Mouse (Mus musculus) cerebellum, adult (tissue): Measurements from ENCODE around the gene Neil1.

Source experiments
- ATAC-seq: cut with Nextera tagmentation; 2 replicates; pipeline ENCODE4 v1.9.2; 2017; ENCODE audit warnings: mild to moderate bottlenecking, moderate library complexity, mixed read lengths; ENCODE audit not compliant: insufficient number of reproducible peaks, low FRiP score, low TSS enrichment

Neil1 gene

GRCm38 (mm10) chr9:57139571-57139970, 8.5 kb downstream of the Neil1 start:
- ATAC-seq = no peak

DNA sequence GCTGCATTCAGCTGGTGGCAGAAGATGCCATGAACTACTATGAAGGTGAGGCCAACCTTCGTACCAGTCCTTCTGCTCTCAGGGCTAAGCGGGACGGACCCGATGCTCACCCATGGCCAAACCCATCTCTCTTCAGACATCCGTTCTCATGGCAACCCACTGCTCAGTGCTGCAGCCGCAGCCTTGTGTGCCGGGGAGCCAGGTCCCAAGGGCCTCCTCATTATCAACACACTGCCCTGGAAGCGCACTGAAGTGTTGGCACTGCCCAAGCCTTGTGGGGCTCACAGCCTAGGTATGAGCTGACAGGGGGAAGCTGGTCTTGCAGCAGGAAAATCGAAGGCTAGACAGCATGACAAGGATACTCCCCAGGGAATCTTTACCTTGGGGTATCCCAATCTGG, 9.0 kb downstream of the Neil1 start:
- ATAC-seq = no peak

GRCm38 (mm10) chr9:57138507-57138906, 9.6 kb downstream of the Neil1 start:
- ATAC-seq = no peak

- ATAC-seq = no peak
Observed at GRCm38 (mm10) chr9:57137777-57138176, 10.3 kb downstream of the Neil1 start.

GRCm38 (mm10) chr9:57137246-57137645, 10.9 kb downstream of the Neil1 start:
- ATAC-seq = no peak

DNA sequence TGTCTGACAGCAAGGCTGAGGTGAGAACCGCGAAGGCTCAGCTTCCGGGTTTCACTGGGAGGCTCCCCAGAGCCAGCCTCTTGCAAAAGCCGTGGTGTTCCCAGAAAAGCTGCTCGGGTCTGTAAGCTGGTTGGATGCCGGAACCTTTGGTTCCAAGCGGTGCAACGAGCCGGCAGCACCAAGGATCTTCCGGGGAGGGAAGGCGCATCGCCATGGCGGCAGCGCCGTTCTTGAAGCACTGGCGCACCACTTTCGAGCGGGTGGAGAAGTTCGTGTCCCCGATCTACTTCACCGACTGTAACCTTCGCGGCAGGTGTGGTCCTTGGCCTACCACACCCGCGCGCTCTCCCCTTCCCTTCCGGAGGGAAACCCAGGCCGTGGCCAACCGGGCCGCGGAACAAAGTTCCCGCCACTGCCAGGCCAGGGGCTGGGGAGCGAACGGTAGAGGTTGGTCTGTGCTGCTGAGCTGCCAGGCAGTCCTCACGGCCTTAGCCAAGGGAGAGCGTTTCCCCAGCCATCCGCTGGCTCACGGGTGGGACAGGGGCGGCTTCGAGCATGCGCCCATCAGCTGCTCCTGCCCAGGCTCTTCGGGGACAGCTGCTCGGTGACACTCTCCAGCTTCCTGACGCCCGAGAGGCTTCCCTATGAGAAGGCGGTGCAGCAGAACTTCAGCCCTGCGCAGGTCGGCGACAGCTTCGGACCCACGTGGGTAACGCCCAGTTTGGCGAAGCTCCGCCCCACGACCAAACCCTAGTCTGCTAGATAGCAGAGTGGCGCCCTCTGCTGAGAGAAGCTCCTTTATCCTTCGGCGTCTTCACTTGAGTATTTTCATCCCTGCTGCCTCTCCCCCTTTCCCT, 17.3 kb downstream of the Neil1 start, which contains the start of gene Man2c1:
Gene Man2c1, plus strand, starts transcription at position 114 of the 857 bp plus-strand sequence.
- peak; percentile 88 for ATAC-seq

GRCm38 (mm10) chr9:57129641-57130040, 18.5 kb downstream of the Neil1 start:
- ATAC-seq = no peak

GRCm38 (mm10) chr9:57117261-57117755, 30.8 kb downstream of the Neil1 start:
- ATAC-seq = no peak
